Mouse (Mus musculus) heart, embryonic 14.5 days (tissue): Measurements from ENCODE around the gene Smok3c. TPM values are rescaled to one million over a fixed set of nuclear protein-coding genes. Genes with fewer than 3 reads are reported as not detected.
A peak's percentile ranks its signal among the peaks of the same experiment; 100 is the strongest.

Experiments
- ATAC-seq: fragments of 200-750 bp; cut with Nextera tagmentation; 2 replicates; pipeline ENCODE4 v1.8.0; 2017; ENCODE audit warnings: low read depth, moderate TSS enrichment; ENCODE audit not compliant: insufficient number of reproducible peaks, insufficient read depth, low FRiP score
- H3K27ac ChIP-seq, 2 experiments: fragments of 200-500 bp in 1 of 2; fragments of 300-500 bp in 1 of 2; sonication (generic) in 1 of 2; replicated peaks in 1 of 2; 2 replicates each; pipeline ENCODE4 v1.5.1; 2012 to 2014; ENCODE audit warnings: low read depth in 2 of 2, low read length in 2 of 2, control low read depth in 1 of 2, mild to moderate bottlenecking in 1 of 2, mixed read lengths in 1 of 2; ENCODE audit not compliant: control insufficient read depth in 1 of 2, insufficient read depth in 1 of 2
- H3K27me3 ChIP-seq: fragments of 300-500 bp; sonication (generic); 2 replicates; pipeline ENCODE4 v1.6.1; 2014; ENCODE audit warnings: mild to moderate bottlenecking, low read length, control low read depth; ENCODE audit not compliant: control insufficient read depth, insufficient read depth
- H3K36me3 ChIP-seq: fragments of 300-500 bp; sonication (generic); 2 replicates; pipeline ENCODE4 v1.6.1; 2014; ENCODE audit warnings: mild to moderate bottlenecking, control low read depth, low read length, mixed read lengths; ENCODE audit not compliant: control insufficient read depth, insufficient read depth
- H3K4me1 ChIP-seq, 2 experiments: fragments of 200-500 bp in 1 of 2; fragments of 300-500 bp in 1 of 2; sonication (generic) in 1 of 2; 2 replicates each; pipeline ENCODE4 v1.6.1; 2012 to 2014; ENCODE audit warnings: low read length in 2 of 2, control low read depth in 1 of 2, mixed read lengths in 1 of 2; ENCODE audit not compliant: control insufficient read depth in 2 of 2, insufficient read depth in 2 of 2
- H3K4me2 ChIP-seq: fragments of 300-500 bp; sonication (generic); 2 replicates; pipeline ENCODE4 v1.6.1; 2014; ENCODE audit warnings: mild to moderate bottlenecking, low read length
- H3K4me3 ChIP-seq, 2 experiments: fragments of 200-500 bp in 1 of 2; fragments of 300-500 bp in 1 of 2; sonication (generic) in 1 of 2; 2 replicates each; pipeline ENCODE4 v1.5.1; 2012 to 2014; ENCODE audit warnings: low read length in 2 of 2, mild to moderate bottlenecking in 2 of 2, control low read depth in 1 of 2, low read depth in 1 of 2, moderate library complexity in 1 of 2; ENCODE audit not compliant: control insufficient read depth in 1 of 2, insufficient read depth in 1 of 2
- H3K9ac ChIP-seq: fragments of 300-500 bp; sonication (generic); 2 replicates; pipeline ENCODE4 v1.6.1; 2014; ENCODE audit warnings: mild to moderate bottlenecking, low read length
- H3K9me3 ChIP-seq: fragments of 300-500 bp; sonication (generic); 2 replicates; pipeline ENCODE4 v1.6.1; 2016; ENCODE audit warnings: low read length, control low read depth; ENCODE audit not compliant: control insufficient read depth
- WGBS: fragments of 180-500 bp; shearing (Covaris S2); extraction: QIAGEN DNeasy Blood & Tissue Kit; methylation state at CpG from one replicate; pipeline ENCODE4 v1.1.7; 2014; 5-methylcytosine and 5-hydroxymethylcytosine counted together
- polyA plus RNA-seq: library from polyadenylated mRNA; unstranded; fragments of >200 nt; fragmentation: Nextera tagmentation; extraction: Ambion mirVana; gene quantifications from 2 replicates; pipeline ENCODE4 v1.2.1, GENCODE M21; 2014

Smok3c gene
- polyA plus RNA-seq, 1 experiment from 2014 or later: not detected

DNA sequence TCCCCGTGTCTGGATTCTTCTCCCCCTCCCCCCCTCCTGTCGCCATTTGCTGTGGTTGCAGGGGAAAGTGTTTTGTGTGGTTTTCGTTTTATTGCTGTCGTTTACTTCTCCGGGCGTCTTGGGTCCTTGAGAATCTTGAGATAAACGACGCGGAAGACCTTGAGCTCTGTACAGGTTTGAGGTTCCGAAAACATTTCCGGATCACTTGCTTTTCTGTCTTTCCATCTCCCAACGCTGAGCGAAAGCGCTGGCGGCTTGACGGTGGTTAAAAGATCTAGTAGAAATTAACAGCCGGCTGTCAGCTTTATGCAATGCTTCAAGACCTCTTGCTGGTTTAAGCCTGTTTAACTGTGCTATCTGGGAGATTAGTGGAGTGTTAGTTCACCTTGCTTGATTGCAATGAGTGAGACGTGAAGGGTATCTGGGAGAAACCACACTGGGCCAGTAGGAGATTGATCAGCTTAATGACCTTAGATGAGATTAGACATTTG lies 32.5 kb downstream of the Smok3c start:
- ATAC-seq: peak; percentile 6; the same call in 1 of the 2 replicates
- Histone ChIP-seq H3K9ac (peak overlapping the region; percentile 98), H3K4me2 (peak overlapping the region; percentile 92), H3K27me3 (no peaks in the 10 kb centered on the region), H3K27ac (peak overlapping the region; percentile 67 to 81; a peak in 3 of 4 replicates), H3K4me3 (peak overlapping the region; percentile 70 to 87), H3K4me1 (peaks cover 0 to 14% of the 10 kb centered on the region in 2 experiments; a peak in 2 of 4 replicates), H3K36me3 (peaks cover 22% of the 10 kb centered on the region), H3K9me3 (no peaks in the 10 kb centered on the region)
- WGBS: under 1% methylated on average over 18 of the region's 18 CpGs

DNA sequence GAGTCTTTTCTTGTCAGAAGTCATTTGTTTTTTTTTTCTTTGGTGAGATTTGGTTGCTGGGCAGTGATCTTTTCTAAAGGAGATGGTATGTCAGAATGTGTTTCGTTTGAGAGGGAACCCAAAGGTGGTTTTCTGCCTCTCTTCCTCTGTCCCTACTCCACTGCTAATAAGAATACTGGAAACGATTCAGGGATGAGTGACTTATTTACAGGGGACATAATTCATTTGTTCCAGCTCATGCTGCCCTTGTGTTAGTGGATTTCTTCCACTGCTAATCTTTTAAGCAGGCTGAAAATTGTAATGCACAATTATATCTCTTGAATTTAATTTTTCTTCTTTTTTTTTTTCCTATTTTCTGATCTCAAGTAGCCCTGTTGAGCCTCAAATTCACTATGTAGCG lies 33.8 kb downstream of the Smok3c start:
- no peak overlapping the region for H3K27ac ChIP-seq
- no peak for ATAC-seq
- peaks cover 22% of the 10 kb centered on the region for H3K36me3 ChIP-seq
- WGBS: 84% methylated on average over 3 of the region's 3 CpGs
- H3K4me1 ChIP-seq: peaks cover 0 to 14% of the 10 kb centered on the region in 2 experiments; a peak in 2 of 4 replicates
- H3K27me3 ChIP-seq: no peaks in the 10 kb centered on the region
- no peak overlapping the region for H3K4me3 ChIP-seq
- H3K4me2 ChIP-seq: peak overlapping the region; percentile 92; the same call in 1 of the 2 replicates
- no peaks in the 10 kb centered on the region for H3K9me3 ChIP-seq
- H3K9ac ChIP-seq: peak overlapping the region; percentile 98; the same call in 1 of the 2 replicates

DNA sequence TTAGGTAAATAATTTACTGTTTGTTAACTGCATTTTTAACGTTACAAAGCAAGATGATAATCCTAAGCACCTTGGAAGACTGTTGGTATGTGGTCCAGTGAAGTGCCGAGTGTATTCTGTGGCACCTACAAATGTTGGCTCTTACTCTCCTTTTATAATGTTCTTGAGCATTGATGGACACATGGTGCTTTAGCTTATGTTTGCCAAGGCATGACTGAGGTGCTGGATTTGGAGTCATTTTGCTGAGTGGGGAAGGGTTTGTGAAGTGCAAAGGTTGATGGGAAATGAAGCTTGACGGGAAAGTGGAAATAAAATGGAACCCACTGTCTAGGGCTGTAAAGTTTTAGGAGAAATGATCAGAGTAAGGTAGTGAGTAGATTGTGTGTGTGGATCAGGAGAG lies 35.4 kb downstream of the Smok3c start:
- Histone ChIP-seq H3K4me3 (no peak overlapping the region), H3K27me3 (no peaks in the 10 kb centered on the region), H3K4me2 (no peak overlapping the region), H3K4me1 (peaks cover 0 to 17% of the 10 kb centered on the region in 2 experiments; a peak in 2 of 4 replicates), H3K9ac (no peak overlapping the region), H3K36me3 (peaks cover 30% of the 10 kb centered on the region), H3K27ac (no peak overlapping the region), H3K9me3 (no peaks in the 10 kb centered on the region)
- WGBS: 77% methylated on average over 3 of the region's 3 CpGs
- ATAC-seq: no peak

DNA sequence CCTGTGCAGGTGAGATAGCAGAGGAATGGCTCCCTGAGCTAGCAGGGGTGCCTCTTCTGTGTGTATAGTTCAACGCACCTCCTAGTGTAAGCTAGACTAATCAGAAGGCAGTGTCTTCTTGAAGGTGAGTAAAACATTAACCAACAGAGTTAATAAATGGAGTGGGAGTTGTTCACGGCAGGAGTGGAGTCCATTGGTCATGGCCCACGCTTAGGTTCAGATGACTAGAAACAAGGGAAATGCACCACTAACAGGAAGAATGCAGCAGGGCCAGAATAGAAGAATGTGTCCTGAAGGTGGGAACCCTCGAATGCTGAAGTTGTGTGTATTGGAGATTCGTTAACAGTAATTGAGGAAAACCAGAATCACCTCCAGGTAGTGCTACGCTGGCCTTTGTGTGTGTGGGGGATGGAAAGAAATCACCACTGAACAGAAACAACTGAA lies 36.1 kb downstream of the Smok3c start:
- H3K4me2 ChIP-seq: no peak overlapping the region
- ATAC-seq: no peak
- 84% methylated on average over 6 of the region's 6 CpGs for WGBS
- H3K9ac ChIP-seq: no peak overlapping the region
- no peak overlapping the region for H3K4me3 ChIP-seq
- no peaks in the 10 kb centered on the region for H3K27me3 ChIP-seq
- no peaks in the 10 kb centered on the region for H3K9me3 ChIP-seq
- no peak overlapping the region for H3K27ac ChIP-seq
- peaks cover 38% of the 10 kb centered on the region for H3K36me3 ChIP-seq
- peaks cover 0 to 17% of the 10 kb centered on the region in 2 experiments; a peak in 2 of 4 replicates for H3K4me1 ChIP-seq

DNA sequence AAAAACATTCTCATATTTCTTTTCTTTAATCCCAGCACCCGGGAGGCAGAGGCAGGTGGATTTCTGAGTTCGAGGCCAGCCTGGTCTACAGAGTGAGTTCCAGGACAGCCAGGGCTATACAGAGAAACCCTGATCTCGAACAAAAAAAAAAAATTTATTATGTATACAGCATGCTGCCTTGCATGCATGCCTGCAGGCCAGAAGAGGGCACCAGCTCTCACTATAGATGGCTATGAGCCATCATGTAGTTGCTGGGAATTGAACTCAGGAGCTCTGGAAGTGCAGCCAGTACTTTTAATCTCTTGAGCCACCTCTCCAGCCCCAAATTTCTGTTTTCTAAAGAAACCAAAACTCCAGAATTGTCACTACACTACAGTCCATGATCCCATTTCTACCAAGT lies 37.3 kb downstream of the Smok3c start:
- Histone ChIP-seq H3K4me3 (no peak overlapping the region), H3K9ac (no peak overlapping the region), H3K4me1 (peaks cover 0 to 13% of the 10 kb centered on the region in 2 experiments; a peak in 2 of 4 replicates), H3K27ac (no peak overlapping the region), H3K4me2 (no peak overlapping the region), H3K27me3 (no peaks in the 10 kb centered on the region), H3K36me3 (peaks cover 49% of the 10 kb centered on the region), H3K9me3 (no peaks in the 10 kb centered on the region)
- ATAC-seq: no peak
- 85% methylated on average over 3 of the region's 3 CpGs for WGBS

DNA sequence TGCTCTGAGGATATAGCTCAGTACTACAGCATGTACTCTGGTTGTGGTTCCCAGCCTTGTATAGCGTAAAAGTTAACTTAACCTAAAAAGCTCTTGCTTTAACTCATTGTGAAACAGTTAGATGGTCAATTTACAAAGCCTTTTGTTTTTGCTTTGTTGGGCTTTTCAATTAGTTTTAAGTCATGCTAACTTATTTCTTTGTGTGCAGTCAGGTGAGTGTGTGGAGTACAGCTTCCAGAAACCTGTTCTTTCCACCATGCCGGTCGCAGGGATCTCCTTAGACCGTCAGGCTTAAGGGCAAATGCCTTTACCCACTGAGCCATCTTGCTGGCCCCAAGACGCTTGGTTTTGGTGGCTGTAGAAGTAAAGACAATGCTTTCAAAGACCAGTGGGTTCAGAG lies 37.7 kb downstream of the Smok3c start:
- H3K4me2 ChIP-seq: no peak overlapping the region
- no peak overlapping the region for H3K9ac ChIP-seq
- H3K27me3 ChIP-seq: no peaks in the 10 kb centered on the region
- ATAC-seq: no peak
- peaks cover 0 to 13% of the 10 kb centered on the region in 2 experiments; a peak in 2 of 4 replicates for H3K4me1 ChIP-seq
- H3K36me3 ChIP-seq: peaks cover 54% of the 10 kb centered on the region
- no peaks in the 10 kb centered on the region for H3K9me3 ChIP-seq
- WGBS: 92% methylated on average over 5 of the region's 5 CpGs
- H3K27ac ChIP-seq: no peak overlapping the region
- no peak overlapping the region for H3K4me3 ChIP-seq

DNA sequence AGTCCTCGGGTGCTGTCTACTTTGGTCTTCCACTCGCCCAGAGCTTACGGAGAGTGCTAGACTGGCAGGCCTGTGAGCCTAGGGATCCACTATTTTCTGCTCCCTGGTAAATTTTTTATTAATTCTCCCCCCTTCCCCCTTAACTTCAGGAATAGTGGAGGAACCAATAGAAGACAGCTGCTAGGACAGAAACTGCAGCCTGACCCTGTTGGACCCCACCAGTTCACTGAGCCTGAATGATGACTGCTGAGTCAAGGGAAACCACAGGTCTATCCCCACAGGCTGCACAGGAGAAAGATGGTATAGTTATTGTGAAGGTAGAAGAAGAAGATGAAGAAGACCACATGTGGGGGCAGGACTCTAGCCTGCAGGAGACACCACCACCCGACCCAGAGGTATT lies 39.8 kb downstream of the Smok3c start:
- peak overlapping the region in 1 of 2 experiments; percentile 3; a peak in 1 of 4 replicates for H3K27ac ChIP-seq
- peaks cover 65% of the 10 kb centered on the region for H3K36me3 ChIP-seq
- no peaks in the 10 kb centered on the region for H3K27me3 ChIP-seq
- WGBS: 97% methylated on average over 4 of the region's 4 CpGs
- ATAC-seq: no peak
- peaks cover 0 to 3% of the 10 kb centered on the region in 2 experiments; a peak in 1 of 4 replicates for H3K4me1 ChIP-seq
- H3K4me3 ChIP-seq: no peak overlapping the region
- no peaks in the 10 kb centered on the region for H3K9me3 ChIP-seq
- H3K4me2 ChIP-seq: no peak overlapping the region
- H3K9ac ChIP-seq: no peak overlapping the region

DNA sequence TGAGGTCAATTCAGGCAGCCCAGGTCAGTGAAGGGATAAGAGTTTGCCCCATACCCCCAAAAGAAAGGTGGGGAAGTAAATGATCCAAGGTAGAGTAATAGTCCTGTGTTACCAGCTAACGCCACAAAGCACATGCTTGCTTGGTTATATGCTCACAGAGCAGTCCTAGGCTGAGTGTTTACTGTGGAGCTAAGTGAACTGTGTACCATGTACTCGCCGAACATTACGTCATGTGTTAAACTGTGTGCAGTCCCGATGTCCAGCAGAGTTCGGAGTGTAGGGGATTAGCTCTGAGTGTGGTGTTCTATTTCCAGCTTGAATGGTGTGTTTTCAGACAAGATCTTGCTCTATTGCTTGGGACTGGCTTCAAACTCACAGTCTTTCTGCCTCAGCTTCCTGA lies 41.5 kb downstream of the Smok3c start:
- Histone ChIP-seq H3K9me3 (no peaks in the 10 kb centered on the region), H3K27ac (no peak overlapping the region), H3K4me2 (no peak overlapping the region), H3K4me1 (peaks cover 0 to 3% of the 10 kb centered on the region in 2 experiments; a peak in 1 of 4 replicates), H3K36me3 (peaks cover 68% of the 10 kb centered on the region), H3K4me3 (no peak overlapping the region), H3K9ac (no peak overlapping the region), H3K27me3 (no peaks in the 10 kb centered on the region)
- WGBS: 89% methylated on average over 6 of the region's 6 CpGs
- ATAC-seq: no peak
